Mouse (Mus musculus): ENCODE data around the gene Pip5k1a.
A peak's percentile ranks its signal among the peaks of the same experiment; 100 is the strongest.
"Not testable (repeated sequence)": the region's sequence is repeated elsewhere in the genome, so short reads cannot be mapped to it uniquely, and the experiment has no call there.

Pip5k1a gene

GRCm38 (mm10) chr3:95041625-95042024 lies 65.1 kb downstream of the Pip5k1a start:
- DNase-seq, result no peak

- DNase-seq, result no peak
These were observed 76.8 kb downstream of the Pip5k1a start for GRCm38 (mm10) chr3:95029953-95030352.

- DNase-seq, result not testable (repeated sequence)
These were observed 77.4 kb downstream of the Pip5k1a start for GRCm38 (mm10) chr3:95029291-95029827.

- DNase-seq, result no peak
These were observed 78.1 kb downstream of the Pip5k1a start for GRCm38 (mm10) chr3:95028603-95029002.

- no peak for DNase-seq
These were observed 79.0 kb downstream of the Pip5k1a start for GRCm38 (mm10) chr3:95027701-95028100.

- no peak for DNase-seq
These were observed 79.6 kb downstream of the Pip5k1a start for GRCm38 (mm10) chr3:95027057-95027645.

- no peak for DNase-seq
These were observed 81.5 kb downstream of the Pip5k1a start for GRCm38 (mm10) chr3:95025202-95025601.

- no peak for DNase-seq
These were observed 82.2 kb downstream of the Pip5k1a start for GRCm38 (mm10) chr3:95024551-95024950.

GRCm38 (mm10) chr3:95020956-95021355 lies 85.8 kb downstream of the Pip5k1a start:
- not testable (repeated sequence) for DNase-seq

GRCm38 (mm10) chr3:95018741-95019140 lies 88.0 kb downstream of the Pip5k1a start:
- DNase-seq, result no peak

GRCm38 (mm10) chr3:95016532-95017056 lies 90.1 kb downstream of the Pip5k1a start:
- DNase-seq, result no peak

GRCm38 (mm10) chr3:95015891-95016531 lies 90.7 kb downstream of the Pip5k1a start:
- DNase-seq, result peak; percentile 99

- peak; percentile 100 for DNase-seq
These were observed 91.3 kb downstream of the Pip5k1a start, which contains the start of gene Zfp687 for GRCm38 (mm10) chr3:95015337-95015872. Gene Zfp687, minus strand, starts transcription at chr3:95015448.

- peak; percentile 78 for DNase-seq
These were observed 92.1 kb downstream of the Pip5k1a start for GRCm38 (mm10) chr3:95014428-95015151.

- peak; percentile 85 for DNase-seq
These were observed 92.9 kb downstream of the Pip5k1a start for GRCm38 (mm10) chr3:95013699-95014427.

- peak; percentile 59 for DNase-seq
These were observed 93.7 kb downstream of the Pip5k1a start for GRCm38 (mm10) chr3:95012982-95013381.

- DNase-seq, result no peak
These were observed 96.3 kb downstream of the Pip5k1a start for GRCm38 (mm10) chr3:95010396-95010795.
